Mouse (Mus musculus): ENCODE data around the gene Jade2. TPM values are rescaled to one million over a fixed set of nuclear protein-coding genes. Genes with fewer than 3 reads are reported as not detected.

Jade2 gene
- total RNA-seq, 2 experiments from 2014 or later, result 65.4 to 70.5 TPM

- DNase-seq (ENCODE audit: low spot score in 2 of 2), result peak; percentile 65 to 82
These were observed 520 bp upstream of the Jade2 start for GRCm38 (mm10) chr11:51857818-51858527.

GRCm38 (mm10) chr11:51856616-51857080 lies 805 bp downstream of the Jade2 start:
- peak; percentile 43 to 65 for DNase-seq (ENCODE audit: low spot score in 2 of 2)

- peak; percentile 71 to 82 for DNase-seq (ENCODE audit: low spot score in 2 of 2)
These were observed 1.4 kb downstream of the Jade2 start for GRCm38 (mm10) chr11:51855818-51856615.

GRCm38 (mm10) chr11:51854981-51855817 lies 2.3 kb downstream of the Jade2 start:
- DNase-seq (ENCODE audit: low spot score in 2 of 2), result peak; percentile 62 to 69

- no peak for DNase-seq (ENCODE audit: low spot score in 2 of 2)
These were observed 4.9 kb downstream of the Jade2 start for GRCm38 (mm10) chr11:51852595-51852994.

- DNase-seq (ENCODE audit: low spot score in 2 of 2), result no peak
These were observed 5.3 kb downstream of the Jade2 start for GRCm38 (mm10) chr11:51852091-51852521.

GRCm38 (mm10) chr11:51850741-51851330 lies 6.6 kb downstream of the Jade2 start:
- DNase-seq (ENCODE audit: low spot score in 2 of 2), result no peak

- no peak for DNase-seq (ENCODE audit: low spot score in 2 of 2)
These were observed 9.1 kb downstream of the Jade2 start for GRCm38 (mm10) chr11:51848324-51848723.

GRCm38 (mm10) chr11:51847902-51848301 lies 9.6 kb downstream of the Jade2 start:
- no peak for DNase-seq (ENCODE audit: low spot score in 2 of 2)

- no peak for DNase-seq (ENCODE audit: low spot score in 2 of 2)
These were observed 11.2 kb downstream of the Jade2 start for GRCm38 (mm10) chr11:51845981-51846883.

- no peak for DNase-seq (ENCODE audit: low spot score in 2 of 2)
These were observed 12.8 kb downstream of the Jade2 start for GRCm38 (mm10) chr11:51844529-51845098.

- no peak for DNase-seq (ENCODE audit: low spot score in 2 of 2)
These were observed 13.6 kb downstream of the Jade2 start for GRCm38 (mm10) chr11:51843898-51844297.

GRCm38 (mm10) chr11:51843168-51843567 lies 14.3 kb downstream of the Jade2 start:
- DNase-seq (ENCODE audit: low spot score in 2 of 2), result no peak

- no peak for DNase-seq (ENCODE audit: low spot score in 2 of 2)
These were observed 16.3 kb downstream of the Jade2 start for GRCm38 (mm10) chr11:51841149-51841548.

GRCm38 (mm10) chr11:51840657-51841056 lies 16.8 kb downstream of the Jade2 start:
- no peak for DNase-seq (ENCODE audit: low spot score in 2 of 2)

- no peak for DNase-seq (ENCODE audit: low spot score in 2 of 2)
These were observed 17.5 kb downstream of the Jade2 start for GRCm38 (mm10) chr11:51839973-51840372.

- no peak for DNase-seq (ENCODE audit: low spot score in 2 of 2)
These were observed 18.3 kb downstream of the Jade2 start for GRCm38 (mm10) chr11:51839106-51839505.

- no peak for DNase-seq (ENCODE audit: low spot score in 2 of 2)
These were observed 20.0 kb downstream of the Jade2 start for GRCm38 (mm10) chr11:51837164-51838153.
